Mouse (Mus musculus) megakaryocyte, embryonic 14.5 days (primary cell): ENCODE data around the gene Gm26661.

Experiments
- FLI1 ChIP-seq: IDR thresholded peaks from 2 replicates; pipeline ENCODE4 v1.6.1; 2012; ENCODE audit warnings: low read length, inconsistent platforms, mixed read lengths
- GATA1 ChIP-seq: IDR thresholded peaks from 3 replicates; pipeline ENCODE4 v1.6.1; 2012; ENCODE audit warnings: mixed read lengths, low read length, inconsistent platforms, borderline replicate concordance

GRCm38 (mm10) chr14:7839950-7840514 lies 48.6 kb downstream of the Gm26661 start:
- no peak for TF ChIP-seq GATA1
- no peak for TF ChIP-seq FLI1
